Mouse (Mus musculus) megakaryocyte, embryonic 14.5 days (primary cell): ENCODE data around the gene Dapp1.

ENCODE experiments used
- FLI1 ChIP-seq: IDR thresholded peaks from 2 replicates; pipeline ENCODE4 v1.6.1; 2012; ENCODE audit warnings: low read length, inconsistent platforms, mixed read lengths
- GATA1 ChIP-seq: IDR thresholded peaks from 3 replicates; pipeline ENCODE4 v1.6.1; 2012; ENCODE audit warnings: mixed read lengths, low read length, inconsistent platforms, borderline replicate concordance

DNA sequence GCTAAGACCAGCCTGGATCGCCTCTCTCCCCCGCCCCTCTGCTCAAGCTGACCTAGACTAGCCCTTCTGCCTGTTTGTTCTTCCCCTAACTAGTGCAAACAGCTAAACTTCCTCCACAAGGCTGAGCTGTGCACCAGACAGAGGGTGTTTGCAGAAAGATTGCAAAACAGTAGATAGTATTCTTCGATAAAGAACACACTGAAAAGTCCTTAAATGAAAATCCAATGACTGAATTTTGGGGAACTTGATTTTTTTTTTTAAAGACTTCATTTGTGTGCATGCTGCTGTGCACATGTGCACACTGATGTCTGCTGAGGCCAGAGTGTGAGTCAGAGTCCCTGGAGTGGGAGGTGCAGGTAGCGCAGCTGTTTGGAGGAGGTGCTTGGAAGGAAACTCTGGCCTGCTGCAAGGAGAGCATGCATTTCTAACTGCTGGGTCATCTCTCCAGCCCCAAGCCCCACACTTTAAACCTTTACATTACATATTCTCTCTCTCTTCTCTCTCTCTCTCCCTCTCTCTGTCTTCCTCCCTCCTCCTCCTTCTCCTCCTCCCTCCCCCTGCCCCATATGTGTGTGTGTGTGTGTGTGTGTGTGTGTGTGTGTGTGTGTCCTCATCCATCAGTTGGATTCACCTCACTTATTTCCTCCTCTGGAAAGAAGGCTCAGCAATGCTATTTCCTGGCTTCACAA lies 29.0 kb downstream of the Dapp1 start:
- TF ChIP-seq GATA1 (no peak), FLI1 (no peak)
